Mouse (Mus musculus): ENCODE data around the gene Wwtr1. TPM values are rescaled to one million over a fixed set of nuclear protein-coding genes. Genes with fewer than 3 reads are reported as not detected.

Gene Wwtr1
- 10.5 and 11.9 TPM in 2 replicates for total RNA-seq (2014; rRNA removed)
- polyA plus RNA-seq (2012; rRNA removed) = 4.9 and 5.4 TPM in 2 replicates

GRCm38 (mm10) chr3:57575660-57576055, at the start of gene Wwtr1:
TSS of gene Wwtr1 (minus strand) at chr3:57575910.
- peak; percentile 66 for TF ChIP-seq POLR2A (IDR thresholded peaks at IDR 0.05; ENCODE audit: extremely low read depth, insufficient read depth, low read length)
- TF ChIP-seq CTCF (IDR thresholded peaks at IDR 0.05; ENCODE audit: low read depth, low read length) = no peak
- peak within 1 kb of the TSS; percentile 55 for H3K4me3 ChIP-seq (ENCODE audit: insufficient read depth, low read depth, low read length)
- peaks cover 6% of the 10 kb centered on the region; the same call in 1 of the 2 replicates for H3K4me1 ChIP-seq (ENCODE audit: control insufficient read depth, insufficient read depth, low read length)
- peaks cover 7% of the 10 kb centered on the region; the same call in 1 of the 2 replicates for H3K79me2 ChIP-seq (ENCODE audit: control insufficient read depth, insufficient read depth, low read length)
- no peaks in the 10 kb centered on the region for H3K27me3 ChIP-seq (ENCODE audit: control insufficient read depth, insufficient read depth, low read length)
- H3K36me3 ChIP-seq (ENCODE audit: control insufficient read depth, insufficient read depth, low read length) = no peaks in the 10 kb centered on the region
- DNase-seq (ENCODE audit: extremely low read depth, low read depth, low spot score) = peak; percentile 84
- H3K27ac ChIP-seq (replicated peaks; ENCODE audit: insufficient read depth, low read depth, low read length) = peak within 1 kb of the TSS; percentile 72
- under 1% methylated on average over 35 of the region's 36 CpGs for WGBS
- peak within 1 kb of the TSS; percentile 81 for H3K9ac ChIP-seq (ENCODE audit: low read depth, low read length)

- H3K27ac ChIP-seq (replicated peaks; ENCODE audit: insufficient read depth, low read depth, low read length) = no peak overlapping the region
- no peaks in the 10 kb centered on the region for H3K4me1 ChIP-seq (ENCODE audit: control insufficient read depth, insufficient read depth, low read length)
- H3K36me3 ChIP-seq (ENCODE audit: control insufficient read depth, insufficient read depth, low read length) = no peaks in the 10 kb centered on the region
- 54% methylated on average over 4 of the region's 4 CpGs for WGBS
- no peaks in the 10 kb centered on the region for H3K79me2 ChIP-seq (ENCODE audit: control insufficient read depth, insufficient read depth, low read length)
- H3K4me3 ChIP-seq (ENCODE audit: insufficient read depth, low read depth, low read length) = no peak overlapping the region
- no peaks in the 10 kb centered on the region for H3K27me3 ChIP-seq (ENCODE audit: control insufficient read depth, insufficient read depth, low read length)
- peak; percentile 57; the same call in 1 of the 2 replicates for TF ChIP-seq CTCF (IDR thresholded peaks at IDR 0.05; ENCODE audit: low read depth, low read length)
- TF ChIP-seq POLR2A (IDR thresholded peaks at IDR 0.05; ENCODE audit: extremely low read depth, insufficient read depth, low read length) = no peak
- peak; percentile 53 for DNase-seq (ENCODE audit: extremely low read depth, low read depth, low spot score)
- no peak overlapping the region for H3K9ac ChIP-seq (ENCODE audit: low read depth, low read length)
These were observed 44.0 kb upstream of the Wwtr1 start for GRCm38 (mm10) chr3:57619718-57620117.

DNA sequence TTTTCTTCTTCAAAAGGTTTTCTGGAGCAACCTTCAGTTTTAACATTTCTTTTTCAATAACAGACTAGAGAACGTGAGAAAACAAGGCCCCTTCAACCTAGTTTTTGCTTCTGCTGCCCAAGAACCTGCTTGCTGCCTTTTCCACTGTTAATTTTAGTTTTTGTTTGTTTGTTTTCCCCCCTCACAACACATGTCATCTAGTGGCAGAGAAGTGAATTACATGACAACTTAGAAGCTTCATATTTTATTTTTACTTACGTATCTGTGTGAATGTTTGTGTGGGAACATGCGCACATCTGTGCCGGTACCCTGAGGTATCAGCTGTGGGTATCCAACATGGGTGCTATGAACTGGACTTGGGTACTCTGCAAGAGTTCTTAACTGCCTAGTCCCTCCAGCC, 39.9 kb upstream of the Wwtr1 start:
- Histone ChIP-seq H3K27ac (replicated peaks; ENCODE audit: insufficient read depth, low read depth, low read length) (no peak overlapping the region), H3K9ac (ENCODE audit: low read depth, low read length) (no peak overlapping the region), H3K27me3 (ENCODE audit: control insufficient read depth, insufficient read depth, low read length) (no peaks in the 10 kb centered on the region), H3K36me3 (ENCODE audit: control insufficient read depth, insufficient read depth, low read length) (no peaks in the 10 kb centered on the region), H3K4me3 (ENCODE audit: insufficient read depth, low read depth, low read length) (no peak overlapping the region), H3K79me2 (ENCODE audit: control insufficient read depth, insufficient read depth, low read length) (no peaks in the 10 kb centered on the region), H3K4me1 (ENCODE audit: control insufficient read depth, insufficient read depth, low read length) (no peaks in the 10 kb centered on the region)
- DNase-seq (ENCODE audit: extremely low read depth, low read depth, low spot score) = no peak
- TF ChIP-seq CTCF (IDR thresholded peaks at IDR 0.05; ENCODE audit: low read depth, low read length) (0 out of 2 replicates have a peak, but pooled peaks have one; percentile 16), POLR2A (IDR thresholded peaks at IDR 0.05; ENCODE audit: extremely low read depth, insufficient read depth, low read length) (no peak)
- WGBS = 87% methylated on average over 4 of the region's 4 CpGs

DNA sequence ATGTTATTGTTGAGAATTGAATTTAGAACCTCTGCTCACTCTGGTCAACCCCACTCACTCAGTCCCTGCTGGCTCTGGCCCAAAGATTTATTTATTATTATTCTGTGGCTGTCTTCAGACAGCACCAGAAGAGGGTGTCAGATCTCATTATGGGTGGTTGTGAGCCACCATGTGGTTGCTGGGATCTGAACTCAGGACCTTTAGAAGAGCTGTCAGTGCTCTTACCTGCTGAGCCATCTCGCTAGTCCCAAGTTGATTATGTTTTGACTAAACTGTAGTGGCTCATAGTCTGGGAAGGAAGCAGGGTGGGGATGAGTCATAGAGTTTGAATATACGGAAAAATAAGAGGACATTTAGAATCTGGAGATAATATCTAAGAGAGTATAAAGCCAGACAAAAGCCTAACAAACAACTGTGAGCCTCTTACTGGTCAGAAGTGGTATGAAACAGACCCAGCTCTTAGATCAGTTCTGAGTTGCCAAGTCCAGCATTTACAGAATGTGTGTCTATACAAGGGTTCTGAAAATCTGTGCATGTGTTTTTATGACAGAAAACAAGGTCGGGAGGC, 36.8 kb upstream of the Wwtr1 start:
- TF ChIP-seq CTCF (IDR thresholded peaks at IDR 0.05; ENCODE audit: low read depth, low read length) = no peak
- no peak for TF ChIP-seq POLR2A (IDR thresholded peaks at IDR 0.05; ENCODE audit: extremely low read depth, insufficient read depth, low read length)
- H3K4me3 ChIP-seq (ENCODE audit: insufficient read depth, low read depth, low read length) = no peak overlapping the region
- no peak overlapping the region for H3K27ac ChIP-seq (replicated peaks; ENCODE audit: insufficient read depth, low read depth, low read length)
- 78% methylated on average over 3 of the region's 3 CpGs for WGBS
- no peaks in the 10 kb centered on the region for H3K27me3 ChIP-seq (ENCODE audit: control insufficient read depth, insufficient read depth, low read length)
- no peaks in the 10 kb centered on the region for H3K36me3 ChIP-seq (ENCODE audit: control insufficient read depth, insufficient read depth, low read length)
- no peak overlapping the region for H3K9ac ChIP-seq (ENCODE audit: low read depth, low read length)
- no peak for DNase-seq (ENCODE audit: extremely low read depth, low read depth, low spot score)
- H3K79me2 ChIP-seq (ENCODE audit: control insufficient read depth, insufficient read depth, low read length) = no peaks in the 10 kb centered on the region
- H3K4me1 ChIP-seq (ENCODE audit: control insufficient read depth, insufficient read depth, low read length) = no peaks in the 10 kb centered on the region

- TF ChIP-seq POLR2A (IDR thresholded peaks at IDR 0.05; ENCODE audit: extremely low read depth, insufficient read depth, low read length) (no peak), CTCF (IDR thresholded peaks at IDR 0.05; ENCODE audit: low read depth, low read length) (no peak)
- Histone ChIP-seq H3K27me3 (ENCODE audit: control insufficient read depth, insufficient read depth, low read length) (no peaks in the 10 kb centered on the region), H3K79me2 (ENCODE audit: control insufficient read depth, insufficient read depth, low read length) (no peaks in the 10 kb centered on the region), H3K27ac (replicated peaks; ENCODE audit: insufficient read depth, low read depth, low read length) (no peak overlapping the region), H3K9ac (ENCODE audit: low read depth, low read length) (no peak overlapping the region), H3K36me3 (ENCODE audit: control insufficient read depth, insufficient read depth, low read length) (no peaks in the 10 kb centered on the region), H3K4me3 (ENCODE audit: insufficient read depth, low read depth, low read length) (no peak overlapping the region), H3K4me1 (ENCODE audit: control insufficient read depth, insufficient read depth, low read length) (no peaks in the 10 kb centered on the region)
- 68% methylated on average over 7 of the region's 7 CpGs for WGBS
- DNase-seq (ENCODE audit: extremely low read depth, low read depth, low spot score) = no peak
These were observed 36.1 kb upstream of the Wwtr1 start for GRCm38 (mm10) chr3:57611776-57612175.

- no peaks in the 10 kb centered on the region for H3K27me3 ChIP-seq (ENCODE audit: control insufficient read depth, insufficient read depth, low read length)
- H3K79me2 ChIP-seq (ENCODE audit: control insufficient read depth, insufficient read depth, low read length) = no peaks in the 10 kb centered on the region
- H3K27ac ChIP-seq (replicated peaks; ENCODE audit: insufficient read depth, low read depth, low read length) = no peak overlapping the region
- 78% methylated on average over 1 of the region's 1 CpGs for WGBS
- no peaks in the 10 kb centered on the region for H3K36me3 ChIP-seq (ENCODE audit: control insufficient read depth, insufficient read depth, low read length)
- TF ChIP-seq CTCF (IDR thresholded peaks at IDR 0.05; ENCODE audit: low read depth, low read length) (no peak), POLR2A (IDR thresholded peaks at IDR 0.05; ENCODE audit: extremely low read depth, insufficient read depth, low read length) (no peak)
- no peak overlapping the region for H3K9ac ChIP-seq (ENCODE audit: low read depth, low read length)
- H3K4me1 ChIP-seq (ENCODE audit: control insufficient read depth, insufficient read depth, low read length) = peaks cover 4% of the 10 kb centered on the region
- no peak overlapping the region for H3K4me3 ChIP-seq (ENCODE audit: insufficient read depth, low read depth, low read length)
- DNase-seq (ENCODE audit: extremely low read depth, low read depth, low spot score) = no peak
These were observed 28.9 kb upstream of the Wwtr1 start for GRCm38 (mm10) chr3:57604618-57605015.

Data from liver, adult 2 months (tissue).